Mouse (Mus musculus) cortical plate, adult 2 months (tissue): ENCODE data around the gene Tppp3.

Experiments used
- CTCF ChIP-seq: fragments of 200-500 bp; IDR thresholded peaks from 2 replicates; pipeline ENCODE4 v1.5.1; 2011; ENCODE audit warnings: mild to moderate bottlenecking, control low read depth, low read length; ENCODE audit not compliant: insufficient read depth; ENCODE audit errors: extremely low read depth
- POLR2A ChIP-seq: fragments of 200-500 bp; IDR thresholded peaks from 2 replicates; pipeline ENCODE4 v1.6.1; 2011; ENCODE audit warnings: mild to moderate bottlenecking, low read length, control low read depth; ENCODE audit not compliant: insufficient read depth; ENCODE audit errors: extremely low read depth

DNA sequence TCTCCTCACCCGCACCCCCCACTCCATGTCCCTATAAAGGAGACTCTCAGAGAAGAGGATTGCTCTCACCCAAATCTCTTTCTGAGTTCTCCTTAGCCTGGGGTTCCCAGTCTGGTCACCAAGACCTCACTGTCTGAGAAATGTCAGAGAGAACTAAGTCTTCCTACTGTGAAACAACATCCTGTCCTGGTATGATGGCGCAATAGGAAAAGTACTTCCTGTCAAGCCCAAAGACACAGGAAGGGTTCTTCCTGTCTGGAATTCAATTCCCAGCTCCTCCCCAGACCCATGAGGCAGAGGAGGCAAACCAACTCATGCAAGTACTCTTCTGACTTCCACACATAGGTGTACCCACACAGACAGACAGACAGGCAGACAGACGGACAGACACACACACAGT is 33.3 kb upstream of the Tppp3 start:
- no peak for TF ChIP-seq CTCF
- TF ChIP-seq POLR2A, result no peak
